Mouse (Mus musculus): ENCODE results near the gene Yeats2. TPM values are rescaled to one million over a fixed set of nuclear protein-coding genes. Genes with fewer than 3 reads are reported as not detected.

Gene Yeats2
- polyA plus RNA-seq (2012; rRNA removed): 6.9 and 8.0 TPM in 2 replicates

DNA sequence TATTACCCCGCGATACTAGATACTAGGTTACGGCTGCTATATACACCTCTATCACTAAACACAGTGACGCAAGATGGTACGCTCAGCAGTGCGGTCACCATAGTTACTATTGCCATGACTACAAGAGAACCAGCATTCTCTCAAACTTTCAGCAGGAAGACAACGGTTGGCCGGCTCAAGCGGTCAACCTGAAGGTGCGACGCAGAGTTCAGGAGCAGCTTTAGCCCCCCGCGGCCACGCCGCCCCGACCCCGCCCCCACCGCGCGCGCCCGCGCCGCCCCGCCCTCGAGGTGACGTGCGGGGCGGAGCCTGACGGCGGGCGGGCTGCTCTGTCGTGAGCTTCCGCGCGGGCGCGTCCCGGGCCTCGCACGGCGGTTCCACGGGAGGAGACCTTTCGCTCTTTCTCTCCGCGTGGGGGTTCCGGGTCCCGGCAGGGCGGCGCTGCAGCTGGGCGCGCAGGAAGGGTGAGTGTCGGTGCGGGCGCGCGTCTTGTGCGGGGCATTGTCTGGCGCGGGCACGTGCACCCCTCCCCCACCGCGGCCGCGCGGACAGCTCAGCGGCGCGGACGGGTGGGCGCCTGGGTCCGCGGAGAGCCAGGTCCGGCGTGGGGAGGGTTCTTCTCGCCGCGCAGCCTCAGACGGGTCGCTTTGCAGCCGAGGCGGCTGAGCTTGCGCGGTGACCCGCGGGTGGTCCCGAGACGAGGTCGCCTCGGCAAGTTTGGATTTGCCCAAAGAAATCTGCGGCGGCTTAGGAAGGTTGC is at the start of gene Yeats2:
Yeats2 (plus strand) TSS at position 292 of the 760 bp plus-strand sequence.

DNA sequence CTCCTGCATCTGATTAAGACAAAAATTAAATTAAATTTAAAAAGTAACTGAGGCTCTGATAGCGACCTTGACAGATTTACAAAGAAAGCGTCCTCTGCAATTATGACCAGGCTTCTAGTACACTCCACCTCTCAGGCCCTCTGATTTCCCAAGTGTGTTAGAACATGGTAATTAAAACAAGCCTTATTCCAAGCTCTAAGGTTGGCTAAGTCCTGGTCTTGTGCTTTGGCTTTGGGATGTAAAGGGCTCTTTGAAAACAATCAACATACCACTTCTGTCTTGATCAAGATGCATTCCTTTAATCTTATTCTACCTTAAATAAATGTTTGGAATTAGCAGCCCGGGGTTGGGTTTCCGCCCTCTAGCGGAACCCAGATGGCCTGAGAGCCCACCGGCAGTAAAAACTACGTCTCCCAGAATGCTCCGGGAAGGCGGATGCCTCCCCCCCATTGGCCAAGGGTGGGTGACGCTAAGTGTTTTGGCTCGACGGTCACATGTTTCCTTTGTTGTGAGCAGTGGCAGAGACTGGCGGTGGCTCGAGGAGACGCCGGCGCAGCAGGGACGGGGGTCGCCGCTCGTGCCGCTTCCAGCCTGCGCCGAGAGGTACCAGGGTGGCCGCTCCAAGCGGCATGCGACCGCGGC is 43.7 kb upstream of the Yeats2 start, which contains the start of gene Klhl24:
Klhl24 (plus strand) TSS at position 474 of the 642 bp plus-strand sequence.

GRCm38 (mm10) chr16:20240468-20241414 is 99.9 kb downstream of the Yeats2 start, which contains the start of gene Map6d1:
Gene Map6d1 (minus strand): TSS chr16:20241358.

Other genes with a start within 250 kb of the Yeats2 start
- gene Klhl6, start 158.0 kb upstream of the Yeats2 start, polyA plus RNA-seq (2012; rRNA removed): 4.9 and 5.5 TPM in 2 replicates
- 2.2 TPM in 2 replicates for gene Klhl24, start 43.5 kb upstream of the Yeats2 start, polyA plus RNA-seq (2012; rRNA removed)
- 0.01 TPM in 2 replicates for gene Map6d1, start 100.3 kb downstream of the Yeats2 start, polyA plus RNA-seq (2012; rRNA removed)
- 19.3 and 22.8 TPM in 2 replicates for gene Parl, start 161.3 kb downstream of the Yeats2 start, polyA plus RNA-seq (2012; rRNA removed)
- 0.01 TPM in 1 of 2 replicates, not detected in the other for gene Cyp2ab1, start 184.3 kb downstream of the Yeats2 start, polyA plus RNA-seq (2012; rRNA removed)

Measured in liver, embryonic 14 days (tissue).